Mouse (Mus musculus) heart, adult 2 months (tissue): Measurements from ENCODE around the gene Prcc. TPM values are rescaled to one million over a fixed set of nuclear protein-coding genes. Genes with fewer than 3 reads are reported as not detected.

Experiments used
- DNase-seq, 2 experiments: peaks; one replicate each; pipeline ENCODE4 v3.0.0; 2021
- H3K27ac ChIP-seq: fragments of 200-600 bp; 2 replicates; pipeline ENCODE4 v1.8.1; 2022
- H3K27me3 ChIP-seq: fragments of 200-500 bp; 2 replicates; pipeline ENCODE4 v1.6.1; 2012; ENCODE audit warnings: mild to moderate bottlenecking, low read length, inconsistent platforms, mixed read lengths; ENCODE audit not compliant: control insufficient read depth, insufficient read depth
- H3K36me3 ChIP-seq: fragments of 200-500 bp; 2 replicates; pipeline ENCODE4 v1.6.1; 2012; ENCODE audit warnings: low read length, inconsistent platforms; ENCODE audit not compliant: control insufficient read depth, insufficient read depth
- H3K4me1 ChIP-seq: fragments of 200-500 bp; 2 replicates; pipeline ENCODE4 v1.6.1; 2011; ENCODE audit warnings: low read length; ENCODE audit not compliant: control insufficient read depth, insufficient read depth
- H3K4me3 ChIP-seq: fragments of 200-600 bp; 2 replicates; pipeline ENCODE4 v1.8.1; 2022
- H3K79me2 ChIP-seq: fragments of 200-500 bp; replicated peaks from 2 replicates; pipeline ENCODE4 v1.6.1; 2012; ENCODE audit warnings: mild to moderate bottlenecking, inconsistent platforms, low read length, moderate library complexity, mixed read lengths; ENCODE audit not compliant: control insufficient read depth, insufficient read depth
- H3K9ac ChIP-seq: fragments of 200-500 bp; 2 replicates; pipeline ENCODE4 v1.6.1; 2012; ENCODE audit warnings: low read depth, mild to moderate bottlenecking, control low read depth, inconsistent platforms, low read length, mixed read lengths
- CTCF ChIP-seq: fragments of 200-600 bp; IDR thresholded peaks from 2 replicates; pipeline ENCODE4 v1.8.1; 2022; ENCODE audit warnings: antibody characterized with exemption, mild to moderate bottlenecking, moderate library complexity
- EP300 ChIP-seq: fragments of 200-500 bp; IDR thresholded peaks from 2 replicates; pipeline ENCODE4 v1.6.1; 2011; ENCODE audit warnings: low read depth, low read length, control low read depth; ENCODE audit not compliant: insufficient read depth
- POLR2A ChIP-seq: fragments of 200-500 bp; IDR thresholded peaks from 2 replicates; pipeline ENCODE4 v1.6.1; 2011; ENCODE audit warnings: mild to moderate bottlenecking, low read depth, low read length, control low read depth; ENCODE audit not compliant: insufficient read depth
- WGBS: fragments of 180-500 bp; shearing (Covaris S2); methylation state at CpG from one replicate; pipeline ENCODE4 v1.1.7; 2018; 5-methylcytosine and 5-hydroxymethylcytosine counted together
- intact Hi-C: fragments of 180-260 bp; cut with DNase I; formaldehyde crosslinking; loops from one replicate; pipeline ENCODE4 v1.15.1; 2025
- long read RNA-seq: library from polyadenylated mRNA; stranded (forward); transcript quantifications from one replicate; pipeline ENCODE4 v2.0.0, GENCODE M21; 2021
- polyA plus RNA-seq: library from polyadenylated mRNA; depleted of rRNA; stranded (reverse); fragments of >200 nt; gene quantifications from 2 replicates; pipeline ENCODE4 v1.2.3, GENCODE M21; 2012; rRNA removed
- total RNA-seq, 2 experiments: library from RNA; stranded (reverse); gene quantifications; 2 replicates each; pipeline ENCODE4 v1.2.3; 2021

The Prcc gene
- 10 to 100 TPM; 46.7 to 50.7 TPM for total RNA-seq
- polyA plus RNA-seq, result 27.6 and 35.9 TPM in 2 replicates
- long read RNA-seq, transcript Prcc-201 (7 exons, 2,099 nt), result major isoform, 13 of 18 reads
- long read RNA-seq, partial matches to known transcripts, result 4 of 18 reads
- long read RNA-seq, other reads (novel, unspliced or antisense), result 1 of 18 reads

DNA sequence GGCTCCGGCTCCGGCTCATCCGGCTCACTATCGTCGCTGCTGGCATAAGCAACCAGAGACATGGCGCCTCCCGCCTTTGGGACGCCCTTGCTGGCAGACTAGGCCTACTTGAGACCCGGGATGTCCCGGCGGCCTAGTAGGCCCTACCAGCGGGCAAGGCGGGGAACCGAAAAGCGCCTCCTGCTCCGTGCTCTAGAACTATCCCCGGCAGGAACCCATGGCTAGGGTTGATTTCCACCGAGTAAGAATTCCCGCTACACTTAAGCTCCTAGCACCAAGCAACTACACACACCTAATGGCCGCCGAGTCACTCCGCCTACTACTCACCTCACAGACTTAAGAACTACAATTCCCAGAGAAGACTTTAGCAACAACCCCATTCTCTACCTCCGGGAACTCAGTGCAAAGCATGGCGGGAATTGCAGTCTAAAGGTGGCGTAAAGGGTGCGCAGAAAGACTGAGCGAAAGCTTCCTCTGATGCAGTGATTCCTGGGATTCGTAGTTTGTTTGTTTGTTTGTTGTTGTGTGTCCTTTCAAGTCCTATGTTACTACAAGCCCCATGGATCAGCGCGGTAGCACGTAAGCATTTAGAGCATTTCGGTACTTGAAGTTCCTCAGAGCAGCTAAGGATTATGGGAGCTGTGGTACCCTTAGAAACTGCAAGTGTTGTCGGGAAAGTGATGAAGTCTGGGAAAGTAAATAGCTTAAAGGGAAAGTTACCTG is at the start of gene Prcc:
Prcc (minus strand) TSS at position 328 of the 723 bp plus-strand sequence.
- H3K4me1 ChIP-seq, result peaks cover 8% of the 10 kb centered on the region
- peak; percentile 78 for TF ChIP-seq POLR2A
- TF ChIP-seq CTCF, result no peak
- H3K4me3 ChIP-seq, result peak within 1 kb of the TSS; percentile 89
- no peaks in the 10 kb centered on the region for H3K27me3 ChIP-seq
- H3K36me3 ChIP-seq, result peaks cover 17% of the 10 kb centered on the region
- H3K9ac ChIP-seq, result peak within 1 kb of the TSS; percentile 92
- DNase-seq, result peak; percentile 84 to 96
- peak within 1 kb of the TSS; percentile 94 for H3K27ac ChIP-seq
- WGBS, result under 1% methylated on average over 33 of the region's 33 CpGs
- H3K79me2 ChIP-seq, result peaks cover 7% of the 10 kb centered on the region
- intact Hi-C loops, result loop anchor here (1.0 to 2.0 kb wide), 2 partner anchors 33 to 45 kb away; partner anchors contain the start of genes Isg20l2, Mrpl24 and Rrnad1

DNA sequence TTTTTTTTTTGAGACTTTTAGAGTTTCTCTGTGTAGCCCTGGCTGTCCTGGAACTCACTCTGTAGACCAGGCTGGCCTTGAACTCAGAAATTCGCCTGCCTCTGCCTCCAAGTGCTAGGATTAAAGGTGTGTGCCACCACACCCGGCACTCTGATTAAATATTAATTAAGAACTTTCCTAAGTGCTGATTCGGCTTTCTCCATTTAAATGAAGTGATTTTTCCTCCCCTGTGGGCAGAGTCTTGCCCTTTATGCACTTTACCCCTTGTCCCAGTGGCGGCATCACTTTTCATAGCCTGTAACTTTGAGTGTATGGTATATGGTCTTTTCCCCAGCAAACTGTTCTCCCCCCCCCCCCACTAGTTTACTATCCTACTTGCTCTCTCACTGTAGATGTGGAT is 49.8 kb upstream of the Prcc start:
- no peak for TF ChIP-seq POLR2A
- TF ChIP-seq CTCF, result no peak
- TF ChIP-seq EP300, result no peak
- no peaks in the 10 kb centered on the region for H3K27me3 ChIP-seq
- 81% methylated on average over 4 of the region's 4 CpGs for WGBS
- no peak overlapping the region for H3K27ac ChIP-seq
- H3K9ac ChIP-seq, result no peak overlapping the region
- DNase-seq, result no peak
- peaks cover 2% of the 10 kb centered on the region; the same call in 1 of the 2 replicates for H3K4me1 ChIP-seq
- H3K4me3 ChIP-seq, result no peak overlapping the region
- no peaks in the 10 kb centered on the region for H3K79me2 ChIP-seq
- intact Hi-C loops, result loop anchor here (1.0 to 2.0 kb wide), 3 partner anchors 26 to 136 kb away; no protein-coding TSS in a partner anchor
- H3K36me3 ChIP-seq, result peaks cover 5% of the 10 kb centered on the region

DNA sequence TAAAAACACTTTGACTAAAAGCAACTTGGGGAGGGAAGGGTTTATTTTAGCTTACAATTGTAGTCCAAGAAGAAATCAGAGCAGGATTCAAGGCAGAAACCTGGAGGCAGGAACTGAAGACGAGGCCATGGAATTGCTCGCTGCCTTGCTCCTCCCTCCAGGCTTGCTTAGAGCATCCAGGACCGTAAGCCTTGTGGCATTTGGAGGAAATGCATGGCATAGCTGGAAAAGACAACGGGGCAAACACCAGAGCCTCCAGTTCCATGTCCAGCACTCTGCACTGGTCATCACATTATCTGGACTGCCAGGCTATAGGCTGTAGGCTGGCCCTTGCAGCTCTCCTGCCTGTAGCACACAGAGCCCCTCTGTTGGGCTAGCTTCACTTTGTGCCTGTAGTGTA is 49.1 kb upstream of the Prcc start:
- WGBS, result 41% methylated on average over 4 of the region's 4 CpGs
- Histone ChIP-seq H3K4me1 (peaks cover 2% of the 10 kb centered on the region; the same call in 1 of the 2 replicates), H3K79me2 (no peaks in the 10 kb centered on the region; the same call in 1 of the 2 replicates), H3K36me3 (peaks cover 5% of the 10 kb centered on the region), H3K27ac (no peak overlapping the region), H3K27me3 (no peaks in the 10 kb centered on the region), H3K9ac (no peak overlapping the region), H3K4me3 (no peak overlapping the region)
- no peak for TF ChIP-seq CTCF
- TF ChIP-seq EP300, result no peak
- intact Hi-C loops, result loop anchor here (2.0 kb wide), 1 partner anchor 136 kb away; no protein-coding TSS in a partner anchor
- DNase-seq, result no peak

DNA sequence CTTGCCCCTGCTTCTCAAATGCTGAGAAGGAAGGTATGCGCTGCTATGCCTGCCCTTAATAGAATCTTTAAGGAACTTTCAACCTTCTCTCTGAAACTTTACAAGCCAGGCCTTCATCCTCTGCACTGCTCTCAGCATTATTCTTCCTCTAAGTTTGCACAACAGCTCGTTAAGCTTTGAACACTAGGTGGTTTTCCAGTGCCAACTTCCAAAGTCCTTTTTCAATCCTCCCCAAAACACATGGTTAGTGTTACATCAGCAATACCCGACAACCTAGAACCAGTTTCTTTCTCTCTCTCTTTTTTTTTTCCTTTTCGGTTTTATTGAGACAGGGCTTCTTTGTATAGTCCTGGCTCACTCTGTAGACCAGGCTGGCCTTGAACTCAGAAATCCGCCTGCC is 48.6 kb upstream of the Prcc start:
- Histone ChIP-seq H3K4me3 (no peak overlapping the region), H3K27me3 (no peaks in the 10 kb centered on the region), H3K79me2 (peaks cover 1% of the 10 kb centered on the region; the same call in 1 of the 2 replicates), H3K27ac (no peak overlapping the region), H3K36me3 (peaks cover 5% of the 10 kb centered on the region), H3K9ac (no peak overlapping the region), H3K4me1 (peaks cover 2% of the 10 kb centered on the region; the same call in 1 of the 2 replicates)
- 76% methylated on average over 5 of the region's 5 CpGs for WGBS
- intact Hi-C loops, result loop anchor here (2.0 kb wide), 1 partner anchor 137 kb away; no protein-coding TSS in a partner anchor
- no peak for TF ChIP-seq EP300
- no peak for TF ChIP-seq CTCF
- no peak for TF ChIP-seq POLR2A
- no peak for DNase-seq

DNA sequence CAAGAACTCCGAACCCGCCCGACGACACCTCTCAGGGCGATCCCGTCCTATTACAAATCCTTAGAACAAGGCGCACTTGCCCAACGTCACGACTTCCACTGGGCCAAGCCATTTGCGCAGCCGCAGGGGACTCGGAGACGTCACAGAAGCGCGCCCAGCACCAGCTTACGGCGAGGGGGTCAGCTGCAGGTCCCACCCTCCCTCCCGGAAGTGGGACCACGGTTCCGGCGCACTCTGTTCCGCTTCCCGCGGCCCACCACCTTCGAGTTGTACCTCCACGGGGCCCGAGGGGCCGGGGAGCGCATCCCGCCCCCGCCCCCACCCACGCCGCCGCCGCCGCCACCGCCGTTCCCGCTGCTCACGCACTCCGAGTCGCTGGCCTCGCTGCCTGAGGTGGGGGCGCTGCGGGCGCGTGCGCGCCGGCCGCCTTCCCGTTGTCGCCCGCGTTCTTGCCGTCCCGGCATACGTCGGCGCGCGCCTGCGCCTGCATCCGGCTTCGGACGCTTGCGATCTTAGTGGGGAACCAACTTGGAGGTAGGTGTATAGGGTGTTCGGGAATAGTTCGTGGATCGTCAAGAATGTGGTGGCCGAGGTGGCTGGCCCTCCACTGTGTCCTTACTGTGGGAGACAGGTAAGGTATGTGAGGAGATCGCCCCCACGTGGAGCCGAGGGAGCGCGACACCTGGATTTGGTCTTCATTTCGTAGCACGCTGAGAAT is 44.8 kb upstream of the Prcc start, which contains the start of the genes Isg20l2 and Rrnad1:
Isg20l2 (plus strand) TSS at position 237 of the 718 bp plus-strand sequence.
Rrnad1 (minus strand) TSS at position 640 of the 718 bp plus-strand sequence.
- peak; percentile 85 for TF ChIP-seq EP300
- TF ChIP-seq POLR2A, result peak; percentile 90
- TF ChIP-seq CTCF, result peak; percentile 77
- under 1% methylated on average over 67 of the region's 78 CpGs for WGBS
- DNase-seq, result peak; percentile 97 to 98
- Histone ChIP-seq H3K4me1 (peaks cover 2% of the 10 kb centered on the region; the same call in 1 of the 2 replicates), H3K36me3 (peaks cover 3% of the 10 kb centered on the region), H3K4me3 (peak within 1 kb of the TSS; percentile 60), H3K27ac (peak within 1 kb of the TSS; percentile 87), H3K9ac (peak within 1 kb of the TSS; percentile 79), H3K79me2 (peaks cover 1% of the 10 kb centered on the region; the same call in 1 of the 2 replicates), H3K27me3 (no peaks in the 10 kb centered on the region)
- intact Hi-C loops, result loop anchor here (1.0 kb wide), 1 partner anchor 44 kb away; no protein-coding TSS in a partner anchor
